Mouse (Mus musculus): ENCODE results near the gene Sctr.

Sctr gene

GRCm38 (mm10) chr1:120006844-120007790 lies at the start of gene Sctr:
Gene Sctr (plus strand): TSS chr1:120006894.
- no peak for DNase-seq (ENCODE audit: low read depth)

DNA sequence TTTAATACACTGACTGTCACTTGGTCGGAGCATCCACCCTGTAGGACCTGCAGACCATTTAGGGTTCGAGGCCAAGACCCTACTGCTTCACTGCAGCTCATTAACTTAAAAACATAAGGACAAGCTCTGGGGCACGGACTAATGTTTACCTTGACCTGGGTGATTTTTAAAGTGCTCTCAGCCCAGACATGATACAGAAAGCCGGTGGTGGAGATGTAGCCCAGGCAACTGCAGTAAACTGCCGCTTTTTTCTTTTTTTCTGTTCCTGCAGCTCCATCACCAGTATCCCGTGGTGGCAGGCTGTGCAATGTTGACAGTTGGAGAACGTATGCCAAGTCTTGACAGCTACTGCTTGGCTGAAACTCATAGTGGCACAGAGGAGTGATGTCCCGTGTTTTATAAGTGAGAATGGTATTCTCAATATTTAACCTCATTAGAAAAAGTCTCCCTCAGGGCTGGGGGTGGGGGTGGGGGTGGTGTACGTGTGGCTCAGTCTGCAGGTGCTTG lies 48.9 kb upstream of the Sctr start:
- no peak for DNase-seq (ENCODE audit: low read depth)

DNA sequence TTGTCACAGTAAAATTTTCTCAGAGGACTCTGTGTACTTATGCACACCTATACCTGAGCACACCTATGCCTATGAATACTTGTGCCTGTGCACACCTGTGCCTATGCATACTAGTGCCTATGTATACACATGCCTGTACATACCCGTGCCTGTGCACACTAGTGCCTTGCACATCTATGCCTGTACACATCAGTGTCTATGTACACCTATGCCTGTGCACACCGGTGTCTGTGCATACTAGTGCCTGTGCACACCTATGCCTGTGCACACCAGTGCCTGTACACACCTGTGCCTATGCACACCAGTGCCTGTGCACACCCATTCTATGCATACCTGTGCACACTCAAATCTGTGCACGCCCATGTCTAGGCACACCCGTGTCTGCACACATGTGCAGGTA lies 47.2 kb upstream of the Sctr start:
- DNase-seq (ENCODE audit: low read depth), result no peak

GRCm38 (mm10) chr1:119959920-119960319 lies 46.8 kb upstream of the Sctr start:
- DNase-seq (ENCODE audit: low read depth), result no peak

DNA sequence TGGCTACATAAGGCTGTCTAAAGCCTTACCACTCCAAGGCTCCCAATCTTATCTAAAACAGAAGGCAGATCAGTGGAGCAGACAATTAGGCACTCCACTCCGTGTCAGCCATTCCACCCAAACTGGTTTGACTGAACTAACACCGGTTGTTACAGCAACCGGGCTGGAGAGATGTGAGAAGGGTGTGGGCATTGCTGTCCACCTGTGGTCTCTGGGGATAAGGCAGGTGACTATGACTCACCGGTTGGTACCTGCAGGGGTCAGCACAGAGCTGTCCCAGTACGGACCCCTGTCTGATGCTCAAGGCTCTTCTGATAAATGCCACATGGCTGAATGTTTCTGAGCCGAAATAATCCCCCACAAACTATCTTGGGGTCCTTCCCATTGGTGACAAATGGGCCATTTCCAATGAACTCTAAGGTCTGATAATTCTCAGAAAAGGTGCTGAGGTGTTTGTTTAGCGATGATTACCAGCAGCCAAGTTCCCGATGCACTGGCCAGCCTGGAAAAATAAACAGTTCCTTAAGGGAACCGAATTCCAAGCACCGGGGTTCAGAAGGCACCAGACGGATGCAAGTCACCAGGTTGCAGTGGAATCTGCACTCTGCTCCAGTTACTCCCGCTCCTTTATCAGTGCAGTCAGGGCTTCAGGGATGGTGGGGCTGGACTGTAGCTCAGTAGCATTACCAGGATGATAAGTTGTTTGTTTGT lies 40.7 kb upstream of the Sctr start:
- DNase-seq (ENCODE audit: low read depth), result no peak

DNA sequence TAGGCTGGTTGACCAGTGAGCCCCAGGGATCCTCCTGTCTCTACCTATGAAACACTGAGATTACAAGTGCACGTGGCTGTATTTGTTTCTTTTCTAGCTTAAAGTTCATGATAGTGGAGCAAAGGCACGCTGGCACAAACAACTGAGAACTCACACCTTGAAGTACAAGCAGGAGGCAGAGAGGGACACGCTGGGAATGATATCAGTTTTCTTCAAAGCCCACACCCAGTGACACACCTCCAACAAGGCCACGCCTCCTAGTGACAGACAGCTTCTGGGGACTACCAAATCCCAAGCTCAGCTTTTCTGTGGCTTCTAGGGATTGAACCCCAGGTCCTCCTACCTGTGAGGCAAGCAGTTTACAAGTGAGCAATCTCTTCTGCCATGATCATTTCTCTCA lies 33.6 kb upstream of the Sctr start:
- no peak for DNase-seq (ENCODE audit: low read depth)

- no peak for DNase-seq (ENCODE audit: low read depth)
These were observed 31.6 kb upstream of the Sctr start for GRCm38 (mm10) chr1:119975141-119975540.

DNA sequence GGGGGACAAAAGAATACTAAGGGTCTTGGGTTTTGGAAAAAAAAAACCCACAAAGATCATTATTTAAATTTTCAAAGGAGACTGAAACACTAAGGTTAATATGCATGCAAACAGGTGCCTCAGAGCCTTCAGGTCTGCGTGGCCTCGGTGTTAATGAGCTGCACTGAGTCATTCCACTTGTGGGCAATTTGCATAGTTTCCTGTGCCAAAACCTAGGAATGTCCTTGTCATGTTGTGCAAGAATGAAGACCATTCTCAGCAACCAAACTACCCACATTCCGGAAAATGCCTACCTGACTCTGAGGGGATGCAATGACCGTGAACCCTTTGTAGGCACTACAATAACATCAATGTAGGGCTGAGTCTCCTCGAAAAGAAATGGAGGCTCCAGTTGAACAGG lies 20.1 kb upstream of the Sctr start:
- no peak for DNase-seq (ENCODE audit: low read depth)

GRCm38 (mm10) chr1:119996798-119997581 lies 9.7 kb upstream of the Sctr start, which contains the start of gene Cfap221:
Gene Cfap221 (minus strand): TSS chr1:119997234.
- DNase-seq (ENCODE audit: low read depth), result no peak

- DNase-seq (ENCODE audit: low read depth), result no peak
These were observed 9.1 kb upstream of the Sctr start for GRCm38 (mm10) chr1:119997644-119998043.

GRCm38 (mm10) chr1:120007851-120008588 lies 1.3 kb downstream of the Sctr start:
- no peak for DNase-seq (ENCODE audit: low read depth)

- no peak for DNase-seq (ENCODE audit: low read depth)
These were observed 5.9 kb downstream of the Sctr start for GRCm38 (mm10) chr1:120012638-120013037.

GRCm38 (mm10) chr1:120013111-120013510 lies 6.4 kb downstream of the Sctr start:
- DNase-seq (ENCODE audit: low read depth), result peak; percentile 41

DNA sequence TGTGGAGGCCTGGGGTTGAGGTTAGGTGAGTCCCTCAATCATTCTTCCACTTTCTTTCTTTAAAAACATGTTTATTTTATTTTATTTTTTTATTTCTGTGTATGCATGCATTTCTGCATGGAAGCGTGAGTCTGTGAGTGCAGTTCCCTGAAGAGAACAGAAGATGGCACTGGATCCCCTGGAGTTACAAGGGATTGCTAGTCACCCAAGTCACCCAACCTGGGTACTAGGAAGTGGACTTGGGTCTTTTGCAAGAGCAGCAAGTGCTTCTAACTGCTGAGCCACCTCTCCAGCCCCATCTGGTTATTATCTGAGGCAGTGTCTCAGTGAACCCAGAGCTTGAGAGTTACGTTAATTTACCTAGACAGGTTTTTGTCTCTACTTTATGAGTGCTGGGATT lies 9.5 kb downstream of the Sctr start:
- DNase-seq (ENCODE audit: low read depth), result no peak

GRCm38 (mm10) chr1:120018900-120019299 lies 12.2 kb downstream of the Sctr start:
- no peak for DNase-seq (ENCODE audit: low read depth)

DNA sequence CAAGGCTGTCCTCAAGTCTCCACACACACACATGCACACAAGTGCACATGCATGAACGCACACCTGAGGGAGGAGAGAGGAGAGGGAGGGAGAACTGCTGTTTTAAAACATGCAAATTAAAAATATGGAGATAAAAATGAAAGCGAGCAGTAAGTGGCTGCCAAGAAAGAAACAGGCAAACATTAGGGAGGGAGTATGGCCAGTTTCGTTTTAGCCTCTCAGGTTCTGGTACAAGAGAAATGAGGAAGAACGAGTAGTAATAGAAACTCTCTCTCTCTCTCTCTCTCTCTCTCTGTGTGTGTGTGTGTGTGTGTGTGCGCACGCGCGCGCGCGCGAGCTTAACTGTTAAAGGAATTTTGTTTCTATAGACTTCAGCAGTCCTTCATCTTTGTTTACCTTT lies 12.7 kb downstream of the Sctr start:
- DNase-seq (ENCODE audit: low read depth), result no peak

DNA sequence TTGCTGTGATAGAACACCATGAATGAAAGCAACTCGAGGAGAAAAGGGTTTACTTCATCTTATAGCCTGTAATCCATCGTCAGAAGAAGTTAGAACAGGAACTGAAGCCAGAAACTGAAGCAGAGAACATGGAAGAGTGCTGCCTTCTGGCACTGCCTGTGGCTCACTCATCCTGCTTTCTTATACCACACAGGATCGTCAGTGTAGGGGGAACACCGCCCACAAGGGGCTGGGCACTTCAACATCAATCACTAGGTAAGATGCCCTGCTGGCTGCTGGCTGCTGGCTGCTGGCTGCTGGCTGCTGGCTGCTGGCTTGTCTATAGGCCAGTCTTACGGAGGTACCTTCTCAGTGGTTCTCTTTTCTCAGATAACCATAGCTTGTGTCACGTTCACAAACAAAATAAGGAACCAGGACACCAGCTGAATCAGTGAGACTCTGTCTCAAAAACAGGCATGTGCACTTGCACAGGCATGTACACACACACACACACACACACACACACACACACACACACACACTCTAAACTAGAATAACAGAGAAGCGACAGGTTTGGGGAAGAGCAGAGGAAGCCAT lies 13.7 kb downstream of the Sctr start:
- no peak for DNase-seq (ENCODE audit: low read depth)

- no peak for DNase-seq (ENCODE audit: low read depth)
These were observed 15.3 kb downstream of the Sctr start for GRCm38 (mm10) chr1:120021951-120022350.

GRCm38 (mm10) chr1:120024331-120025049 lies 17.8 kb downstream of the Sctr start:
- no peak for DNase-seq (ENCODE audit: low read depth)

DNA sequence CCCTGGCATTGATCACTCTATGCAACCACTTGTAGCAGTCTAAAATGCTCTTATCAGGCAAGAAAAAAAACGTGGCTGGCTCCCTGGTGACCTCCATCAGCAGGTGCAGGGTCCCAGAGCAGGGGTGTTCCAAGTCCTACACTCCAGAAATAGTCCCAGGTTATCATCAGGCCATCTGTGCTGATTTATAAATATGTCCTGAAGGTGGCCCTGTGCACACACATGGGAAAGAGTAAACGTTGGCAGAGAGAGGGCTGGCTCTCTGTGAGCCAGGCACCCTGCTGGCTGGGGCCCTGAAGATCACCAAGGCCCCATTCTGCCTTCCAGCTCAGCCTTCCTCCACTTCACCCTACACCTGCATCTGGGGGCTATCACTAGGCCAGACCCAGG lies 18.4 kb downstream of the Sctr start:
- no peak for DNase-seq (ENCODE audit: low read depth)
